Mouse (Mus musculus) brain, embryonic 14.5 days (tissue): ENCODE results near the gene Cdh10. TPM values are rescaled to one million over a fixed set of nuclear protein-coding genes. Genes with fewer than 3 reads are reported as not detected.

Experiments used
- DNase-seq: peaks from one replicate; pipeline ENCODE4 v3.0.0-alpha.2; 2011; ENCODE audit warnings: low read depth
- CTCF ChIP-seq: fragments of 200-500 bp; IDR thresholded peaks from 2 replicates; pipeline ENCODE4 v1.5.1; 2012; ENCODE audit warnings: inconsistent platforms, mild to moderate bottlenecking, moderate library complexity, borderline replicate concordance; ENCODE audit not compliant: insufficient read depth, insufficient read length; ENCODE audit errors: extremely low read depth
- POLR2A ChIP-seq: fragments of 200-500 bp; IDR thresholded peaks from 2 replicates; pipeline ENCODE4 v1.6.1; 2012; ENCODE audit warnings: mild to moderate bottlenecking, inconsistent platforms, borderline replicate concordance; ENCODE audit not compliant: poor library complexity, insufficient read depth, insufficient read length, severe bottlenecking; ENCODE audit errors: extremely low read depth
- polyA plus RNA-seq: library from polyadenylated mRNA; depleted of rRNA; stranded (reverse); fragments of >200 nt; gene quantifications from 2 replicates; pipeline ENCODE4 v1.2.3, GENCODE M21; 2012; rRNA removed

Gene Cdh10
- 13.5 and 18.9 TPM in 2 replicates for polyA plus RNA-seq

- TF ChIP-seq POLR2A (peak; percentile 29; the same call in 1 of the 2 replicates), CTCF (no peak)
- DNase-seq: peak; percentile 96
Observed at GRCm38 (mm10) chr15:18818185-18818973, at the start of gene Cdh10. Gene Cdh10, plus strand, starts transcription at chr15:18818947.

- TF ChIP-seq CTCF (no peak), POLR2A (no peak)
- peak; percentile 32 for DNase-seq
Observed at GRCm38 (mm10) chr15:18809148-18809827, 9.5 kb upstream of the Cdh10 start.

DNA sequence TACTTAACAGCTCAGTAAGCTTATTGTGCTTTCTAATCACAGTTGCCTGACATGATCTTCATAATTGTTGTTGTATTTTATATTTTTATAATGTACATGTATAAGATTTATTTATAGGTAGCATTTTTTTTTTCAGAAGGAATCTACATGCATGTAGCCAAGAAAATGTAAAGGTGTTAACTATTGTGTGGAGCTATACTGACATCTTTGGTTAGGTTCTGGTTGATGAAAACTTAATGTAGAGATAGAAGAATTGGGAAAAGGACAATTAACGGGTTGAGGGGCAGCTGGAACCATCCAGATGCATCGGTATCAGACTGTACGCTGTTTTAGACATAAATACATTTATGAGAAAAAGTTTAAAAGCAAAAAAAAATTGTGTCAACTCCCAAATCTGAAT is 1.0 kb upstream of the Cdh10 start:
- no peak for TF ChIP-seq POLR2A
- TF ChIP-seq CTCF: no peak
- peak; percentile 61 for DNase-seq

GRCm38 (mm10) chr15:18820226-18820625 is 1.5 kb downstream of the Cdh10 start:
- TF ChIP-seq POLR2A (no peak), CTCF (no peak)
- peak; percentile 77 for DNase-seq

- TF ChIP-seq CTCF (peak; percentile 91), POLR2A (no peak)
- DNase-seq: peak; percentile 95
Observed at GRCm38 (mm10) chr15:18821114-18821756, 2.5 kb downstream of the Cdh10 start.

GRCm38 (mm10) chr15:18823420-18823819 is 4.7 kb downstream of the Cdh10 start:
- DNase-seq: no peak
- TF ChIP-seq POLR2A (no peak), CTCF (no peak)

DNA sequence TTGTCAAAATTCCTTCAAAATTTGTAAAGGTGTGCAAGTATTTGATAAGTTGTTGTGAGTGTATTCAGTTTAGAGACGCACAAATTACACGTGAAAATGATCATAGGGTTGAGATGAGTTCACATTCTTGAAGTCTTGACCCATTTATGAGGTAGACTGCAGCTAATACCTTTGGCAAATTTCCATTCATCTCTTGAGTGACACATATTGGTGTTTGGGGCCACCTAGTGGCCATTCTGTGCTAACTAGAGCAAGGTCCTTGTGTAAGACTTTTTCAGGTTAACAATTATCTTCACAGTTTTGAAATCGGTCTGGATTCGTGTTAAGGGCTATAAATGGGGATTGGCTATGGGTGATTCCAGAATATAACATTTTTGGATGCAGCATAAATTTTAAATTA is 13.5 kb downstream of the Cdh10 start:
- peak; percentile 69; the same call in 1 of the 2 replicates for TF ChIP-seq CTCF
- TF ChIP-seq POLR2A: no peak
- DNase-seq: peak; percentile 91

GRCm38 (mm10) chr15:18841769-18842168 is 23.0 kb downstream of the Cdh10 start:
- TF ChIP-seq CTCF (no peak), POLR2A (no peak)
- no peak for DNase-seq

- no peak for TF ChIP-seq CTCF
- DNase-seq: peak; percentile 53
Observed at GRCm38 (mm10) chr15:18844807-18845206, 26.1 kb downstream of the Cdh10 start.

DNA sequence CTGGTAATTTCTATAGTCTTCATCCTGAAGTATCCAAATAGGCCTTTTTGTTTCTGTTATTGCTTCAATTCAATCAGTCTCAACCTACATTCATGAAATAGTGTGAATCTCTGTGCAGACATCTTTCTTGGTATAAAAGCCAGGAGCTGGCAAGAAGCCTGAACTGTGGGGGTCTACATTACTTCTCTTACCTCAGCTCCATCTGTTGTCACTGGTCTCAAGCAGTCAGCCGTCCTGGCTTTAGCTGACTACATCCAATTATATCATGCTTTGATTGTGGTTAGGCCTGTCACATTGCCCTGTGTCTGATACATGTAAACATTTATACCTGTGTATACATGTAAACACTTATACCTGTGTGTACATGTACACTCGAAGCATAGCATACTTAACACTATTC is 31.8 kb downstream of the Cdh10 start:
- TF ChIP-seq POLR2A (no peak), CTCF (no peak)
- DNase-seq: peak; percentile 72

- TF ChIP-seq CTCF: no peak
- TF ChIP-seq POLR2A: no peak
- no peak for DNase-seq
Observed at GRCm38 (mm10) chr15:18858135-18858534, 39.4 kb downstream of the Cdh10 start.
